Mouse (Mus musculus) cerebellum, adult (tissue): ENCODE measurements around the gene Nipsnap2.
A peak's percentile ranks its signal among the peaks of the same experiment; 100 is the strongest.
"Not testable (repeated sequence)": the region's sequence is repeated elsewhere in the genome, so short reads cannot be mapped to it uniquely, and the experiment has no call there.

Experiments used
- ATAC-seq: cut with Nextera tagmentation; 2 replicates; pipeline ENCODE4 v1.9.2; 2017; ENCODE audit warnings: mild to moderate bottlenecking, moderate library complexity, mixed read lengths; ENCODE audit not compliant: insufficient number of reproducible peaks, low FRiP score, low TSS enrichment

Nipsnap2 gene

GRCm38 (mm10) chr5:129724834-129725773, at the start of gene Nipsnap2:
TSS of gene Nipsnap2 (plus strand) at chr5:129725063.
- peak; percentile 76 for ATAC-seq

- not testable (repeated sequence) for ATAC-seq
Measured at GRCm38 (mm10) chr5:129685141-129685540, 39.7 kb upstream of the Nipsnap2 start.

GRCm38 (mm10) chr5:129687621-129688020, 37.2 kb upstream of the Nipsnap2 start:
- no peak for ATAC-seq

- ATAC-seq = no peak
Measured at GRCm38 (mm10) chr5:129690528-129690927, 34.3 kb upstream of the Nipsnap2 start.

DNA sequence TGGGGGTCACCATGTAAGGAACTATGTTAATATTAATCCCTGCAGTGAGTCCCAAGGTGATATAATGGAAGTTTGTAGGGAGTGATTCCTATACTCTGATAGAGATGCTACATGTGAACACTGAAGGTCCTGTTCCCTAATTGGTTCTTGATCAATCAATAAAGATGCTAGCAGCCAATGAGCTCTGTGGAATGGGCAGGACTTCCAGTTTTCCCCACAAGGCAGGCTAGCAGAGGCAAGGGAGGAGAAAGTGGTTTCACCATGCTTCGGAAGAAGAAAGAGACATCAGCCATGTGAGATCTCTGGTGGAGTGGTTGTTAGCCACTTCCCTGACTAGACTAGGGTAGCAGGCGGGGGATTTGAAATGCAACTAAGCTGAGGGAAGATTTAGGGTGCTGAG, 24.4 kb upstream of the Nipsnap2 start:
- no peak for ATAC-seq

DNA sequence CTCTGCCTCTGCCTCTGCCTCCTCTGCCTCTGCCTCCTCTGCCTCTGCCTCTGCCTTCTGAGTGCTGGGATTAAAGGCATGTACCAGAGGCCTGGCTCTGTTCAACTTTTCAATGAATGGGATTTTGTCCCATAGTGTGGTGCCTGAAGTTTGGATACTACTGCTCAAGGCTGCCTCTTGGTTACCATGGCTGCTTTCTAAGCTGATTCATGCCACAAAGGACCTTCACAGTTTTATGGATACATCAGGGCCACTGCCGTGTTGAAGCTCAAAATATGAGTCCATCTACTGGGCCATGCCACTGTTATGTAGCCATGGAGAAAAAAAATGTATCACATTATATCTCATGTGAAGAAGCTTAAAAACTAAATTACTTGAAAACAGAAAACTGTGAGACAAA, 23.2 kb upstream of the Nipsnap2 start:
- ATAC-seq = no peak

GRCm38 (mm10) chr5:129703368-129703767, 21.5 kb upstream of the Nipsnap2 start:
- no peak for ATAC-seq

DNA sequence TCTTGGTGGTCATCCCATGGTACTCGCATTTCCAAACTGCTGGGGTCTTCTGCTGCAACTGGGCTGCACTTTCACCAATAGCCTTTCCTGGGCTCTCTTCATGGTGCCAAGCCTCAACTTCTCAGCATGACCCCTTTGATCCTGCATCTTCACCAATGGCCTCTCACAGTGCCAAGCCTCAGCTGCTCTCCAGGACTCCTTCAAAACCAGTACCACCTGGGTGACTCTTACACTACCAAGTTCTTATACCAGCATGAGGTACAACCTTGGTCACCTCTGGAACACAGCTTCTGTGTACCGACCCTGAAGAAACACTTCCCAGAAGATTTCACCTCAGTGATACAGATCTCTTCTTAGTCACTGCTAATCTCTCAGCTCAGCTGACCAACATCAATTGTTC, 16.5 kb upstream of the Nipsnap2 start, which contains the start of gene Sept14:
TSS of gene Sept14 (minus strand) at position 101 of the 400 bp plus-strand sequence.
- no peak for ATAC-seq

DNA sequence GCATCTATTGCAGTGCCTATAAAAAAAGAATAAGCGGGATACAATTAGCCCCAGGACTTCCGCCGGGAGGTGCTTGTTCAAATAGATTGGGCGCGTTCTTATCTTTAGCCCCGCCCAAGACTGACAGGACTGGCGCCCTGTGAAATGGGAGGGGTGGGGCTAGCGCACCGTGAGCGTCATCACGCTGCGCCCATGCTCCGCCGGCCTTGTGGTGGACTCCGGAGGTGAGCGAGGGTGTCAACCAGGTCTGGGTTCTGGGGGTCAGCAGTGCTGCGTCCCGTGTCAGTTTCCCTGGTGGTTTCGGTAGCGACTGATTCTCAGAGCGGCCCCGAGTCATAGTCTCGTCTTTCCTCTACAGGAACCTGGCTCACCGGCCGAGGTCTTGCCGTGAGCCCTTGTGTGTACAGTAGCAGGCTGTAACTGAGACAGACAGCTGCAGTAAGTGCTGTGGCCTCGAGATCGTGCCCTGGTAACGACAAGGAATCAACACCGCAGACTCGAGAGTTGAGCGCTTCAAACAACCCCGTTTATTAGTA, 9.5 kb upstream of the Nipsnap2 start, which contains the start of gene Mrps17:
TSS of gene Mrps17 (plus strand) at position 172 of the 536 bp plus-strand sequence.
- ATAC-seq = peak; percentile 96

DNA sequence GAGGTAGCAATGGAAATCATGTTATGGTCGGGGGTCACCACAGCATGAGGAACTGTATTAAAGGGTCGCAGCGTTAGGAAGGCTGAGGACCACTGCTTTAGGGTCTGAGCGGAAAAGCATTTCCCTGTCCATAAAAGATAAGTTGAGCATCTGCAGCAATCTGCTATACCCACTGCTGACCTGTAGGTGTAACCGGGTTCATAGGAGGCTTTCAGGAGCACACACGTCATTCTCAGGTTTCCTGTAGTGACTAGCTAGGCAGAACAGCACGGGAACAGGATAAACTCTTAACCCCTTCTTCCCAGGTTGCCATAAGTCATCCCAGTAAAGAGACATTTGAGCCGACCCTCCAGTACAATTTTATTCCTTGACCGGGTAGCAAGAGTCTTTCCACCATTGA, 7.8 kb upstream of the Nipsnap2 start:
- no peak for ATAC-seq

GRCm38 (mm10) chr5:129720176-129720575, 4.7 kb upstream of the Nipsnap2 start:
- ATAC-seq = no peak

- no peak for ATAC-seq
Measured at GRCm38 (mm10) chr5:129724268-129724667, 595 bp upstream of the Nipsnap2 start.

DNA sequence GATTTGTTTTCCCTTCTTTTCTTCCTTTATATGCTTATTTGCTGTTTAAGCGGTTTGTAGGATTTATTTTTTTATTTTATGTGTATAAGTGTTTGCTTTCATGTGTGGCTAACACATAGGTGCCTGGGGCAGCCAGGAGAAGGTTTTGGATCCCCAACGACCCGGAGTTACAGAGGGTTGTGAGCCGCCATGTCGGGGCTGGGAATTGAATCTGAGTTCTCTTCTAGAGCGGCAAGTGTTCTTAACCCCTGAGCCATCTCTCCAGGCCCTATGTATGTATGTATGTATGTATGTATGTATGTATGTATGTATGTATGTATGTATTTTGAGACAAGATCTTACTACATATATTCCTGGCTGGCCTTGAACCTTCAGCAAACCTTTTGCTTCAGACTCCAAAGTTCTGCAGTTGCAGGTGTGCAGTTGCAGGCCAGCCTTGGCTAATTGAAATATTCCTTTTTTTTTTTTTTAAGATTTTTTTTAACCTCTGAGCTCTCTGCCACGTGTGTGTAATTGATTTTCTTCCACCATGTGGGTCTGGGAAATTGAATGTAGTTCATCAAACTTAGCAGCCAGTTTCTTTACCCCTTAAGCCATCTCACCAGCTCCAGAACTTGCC, 1.0 kb downstream of the Nipsnap2 start:
- ATAC-seq = no peak

- ATAC-seq = no peak
Measured at GRCm38 (mm10) chr5:129726784-129727183, 1.9 kb downstream of the Nipsnap2 start.

DNA sequence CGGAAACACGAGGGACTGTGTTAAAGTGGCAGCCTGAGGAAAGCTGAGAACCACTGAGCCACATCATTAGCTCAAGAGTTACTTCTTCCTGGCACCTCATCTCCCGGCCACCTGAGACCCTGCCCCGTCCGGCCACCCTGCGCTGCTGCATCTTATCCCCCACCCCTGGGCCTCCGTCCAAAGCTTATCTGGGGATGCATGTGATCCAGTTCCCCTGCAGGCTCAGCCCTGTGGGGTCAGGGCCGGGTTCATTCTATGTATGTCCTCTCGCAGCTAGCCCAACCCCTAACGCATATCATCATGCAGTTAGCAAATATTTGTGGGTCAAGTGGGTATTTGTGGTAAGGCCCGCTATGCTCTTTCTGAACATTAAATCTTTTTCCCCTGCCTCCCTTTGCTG, 4.4 kb downstream of the Nipsnap2 start:
- ATAC-seq = no peak

- ATAC-seq = peak; percentile 85; the same call in 1 of the 2 replicates
Measured at GRCm38 (mm10) chr5:129730344-129730743, 5.5 kb downstream of the Nipsnap2 start.

GRCm38 (mm10) chr5:129731021-129731420, 6.2 kb downstream of the Nipsnap2 start:
- no peak for ATAC-seq

- ATAC-seq = no peak
Measured at GRCm38 (mm10) chr5:129740976-129741375, 16.1 kb downstream of the Nipsnap2 start.

DNA sequence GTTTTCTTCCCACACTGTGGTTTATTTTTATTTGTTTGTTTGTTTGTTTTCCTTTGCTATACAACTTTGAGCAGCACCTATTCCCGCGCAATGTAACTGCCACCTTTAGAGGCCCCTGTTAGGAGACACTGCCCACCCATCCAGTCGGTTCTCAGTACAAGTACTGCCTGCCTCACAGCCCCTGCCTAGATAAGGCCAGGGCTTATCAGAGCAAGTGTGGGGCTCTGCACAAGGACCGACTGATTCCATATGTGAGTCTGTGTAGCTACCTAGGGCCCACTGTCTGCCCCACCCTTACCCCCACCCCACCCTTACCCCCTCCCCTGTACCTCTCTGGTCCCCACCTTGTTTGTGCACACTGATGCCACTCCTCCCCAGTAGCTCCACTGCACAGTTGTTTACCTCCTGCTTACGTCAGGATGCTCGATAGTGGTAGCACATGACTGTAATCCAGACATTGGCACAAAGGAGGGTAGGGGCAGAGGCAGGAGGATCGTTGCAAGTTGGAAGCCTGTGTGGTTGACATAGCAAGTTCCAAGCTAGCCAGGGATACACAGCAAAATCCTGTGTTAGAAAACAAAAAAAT, 18.1 kb downstream of the Nipsnap2 start:
- no peak for ATAC-seq

DNA sequence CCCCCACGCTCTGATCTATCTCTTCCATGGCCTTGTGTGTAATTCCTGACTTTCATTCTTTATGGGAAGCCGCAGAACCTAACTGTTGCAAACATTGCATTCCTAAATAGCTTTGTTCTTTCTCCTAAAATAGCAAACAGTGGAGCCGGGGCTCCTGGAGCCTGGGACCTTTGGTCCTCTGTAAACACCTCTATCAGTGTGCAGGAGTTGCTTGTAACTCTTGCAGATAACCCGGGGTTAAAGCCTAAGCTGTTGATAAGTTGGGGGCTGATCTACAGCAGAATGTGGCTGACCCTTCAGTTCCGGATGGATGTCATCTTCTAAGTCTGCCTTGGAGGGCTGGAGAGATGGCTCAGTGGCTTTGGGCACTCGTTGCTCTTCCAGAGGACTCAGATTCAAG, 19.2 kb downstream of the Nipsnap2 start:
- ATAC-seq = no peak

- no peak for ATAC-seq
Measured at GRCm38 (mm10) chr5:129756886-129757285, 32.0 kb downstream of the Nipsnap2 start.
